Mouse (Mus musculus) 416B (cell line): Measurements from ENCODE around the gene Brsk1.

Experiments
- DNase-seq: peaks from one replicate; pipeline ENCODE4 v3.0.0; 2011; ENCODE audit warnings: low read depth

Brsk1 gene

DNA sequence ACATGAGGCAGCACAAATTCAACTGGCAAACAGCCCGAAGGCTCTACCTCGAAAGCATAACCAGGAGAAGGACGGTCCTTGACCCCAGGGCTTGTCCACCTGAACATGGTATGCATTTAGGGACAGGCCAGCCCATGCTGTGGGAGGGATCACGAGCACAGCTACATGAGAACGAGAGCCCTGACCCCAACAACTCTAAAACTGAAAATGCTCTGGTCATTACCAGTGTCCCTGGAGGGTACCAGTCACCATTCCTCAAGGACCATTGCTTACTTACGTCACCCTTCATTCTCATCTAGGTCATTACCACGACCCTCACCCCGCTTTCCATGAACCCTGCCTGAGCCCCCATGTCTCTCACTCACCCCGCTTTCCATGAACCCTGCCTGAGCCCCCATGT, 21.2 kb upstream of the Brsk1 start:
- no peak for DNase-seq

DNA sequence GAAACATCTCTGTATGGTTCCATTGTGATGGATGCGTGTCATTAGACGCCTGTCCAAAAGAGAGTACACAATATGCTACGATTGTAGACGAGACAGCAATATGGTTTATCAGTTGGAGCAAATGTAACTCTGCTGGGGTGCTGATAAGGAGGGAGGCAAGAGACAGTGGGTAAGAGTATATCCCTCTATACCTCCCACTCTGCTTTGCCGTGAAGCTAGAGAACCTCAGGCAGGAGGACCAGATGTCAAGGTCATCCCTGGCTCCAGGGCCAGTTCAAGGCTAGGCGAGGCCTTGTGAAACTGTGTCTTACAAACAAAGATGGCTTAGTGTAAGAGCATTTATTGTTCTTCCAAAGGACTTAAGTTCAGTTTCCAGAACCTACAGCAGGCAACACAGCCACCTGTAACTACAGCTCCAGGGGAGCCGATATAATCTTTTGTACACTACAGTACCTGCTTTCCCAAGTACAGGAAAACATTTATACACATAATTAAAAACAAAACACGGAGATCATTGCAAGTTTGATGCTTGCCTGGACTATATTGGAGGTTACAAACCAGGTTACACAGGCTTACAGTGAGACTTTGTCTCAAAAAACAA, 19.6 kb upstream of the Brsk1 start:
- no peak for DNase-seq

DNA sequence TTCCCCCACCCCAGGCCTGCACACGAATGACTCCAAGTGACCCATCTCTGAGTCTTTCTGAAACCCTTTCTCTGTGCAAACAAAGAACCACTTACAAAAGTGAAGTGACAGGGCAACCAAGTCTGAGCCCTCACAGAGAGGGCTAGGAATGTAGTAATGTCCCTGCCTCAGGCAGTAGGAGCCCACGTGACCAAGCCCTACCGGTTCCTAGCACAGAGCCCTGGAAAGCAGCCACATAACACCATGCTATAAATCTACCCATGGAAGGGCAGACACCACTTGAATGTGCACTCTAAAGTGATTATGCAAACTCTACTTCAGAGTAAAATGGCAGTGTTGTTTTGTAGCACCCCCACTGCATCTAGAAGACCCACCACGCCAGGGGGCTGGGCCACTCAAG, 18.4 kb upstream of the Brsk1 start:
- no peak for DNase-seq

DNA sequence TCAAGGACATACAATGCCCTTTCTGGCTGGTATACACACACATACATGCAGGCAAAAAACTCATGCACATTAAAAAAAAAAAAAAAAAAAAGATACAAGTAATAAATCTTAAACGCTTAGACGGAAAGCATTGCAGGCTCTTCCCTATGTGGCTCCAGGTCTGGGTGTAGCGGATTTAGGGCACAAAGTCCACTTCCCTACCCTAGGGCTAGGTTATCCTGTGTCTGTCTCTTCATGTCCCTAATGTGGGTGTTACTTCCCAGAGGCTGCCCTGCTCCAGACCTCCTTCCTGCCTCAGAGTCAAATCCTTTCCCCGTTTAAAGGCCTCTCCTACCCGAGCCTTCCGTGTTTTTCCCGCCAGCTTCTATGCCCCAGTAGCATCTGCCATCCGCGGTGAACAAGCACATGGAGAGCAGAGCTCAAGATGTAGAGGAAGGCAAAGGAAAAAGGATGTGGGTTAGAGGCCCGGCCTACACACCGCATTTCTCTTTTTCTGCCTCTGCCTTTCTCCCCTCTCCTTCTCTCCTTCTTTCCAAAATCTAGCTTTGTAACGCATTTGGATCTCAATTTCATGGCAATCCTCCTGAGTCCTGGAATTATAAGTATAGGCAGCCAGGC, 16.2 kb upstream of the Brsk1 start:
- no peak for DNase-seq

DNA sequence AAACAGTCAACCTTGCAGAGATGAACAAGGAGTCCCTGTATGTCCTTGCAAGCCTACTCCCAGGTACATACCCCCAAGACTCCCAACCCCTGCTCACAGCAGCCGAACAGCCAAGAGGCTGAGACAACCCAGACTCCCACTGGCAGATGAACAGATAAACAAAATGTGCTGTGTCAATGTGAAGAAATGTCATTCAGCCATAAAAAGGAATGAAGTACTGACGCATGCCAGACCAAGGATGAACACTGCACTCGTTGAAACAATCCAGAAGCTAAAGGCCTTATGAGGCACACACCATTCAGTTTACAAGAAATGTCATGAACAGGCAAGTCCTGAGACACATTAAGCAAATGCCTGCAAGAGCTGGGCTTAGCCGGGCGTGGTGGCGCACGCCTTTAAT, 15.2 kb upstream of the Brsk1 start:
- no peak for DNase-seq

DNA sequence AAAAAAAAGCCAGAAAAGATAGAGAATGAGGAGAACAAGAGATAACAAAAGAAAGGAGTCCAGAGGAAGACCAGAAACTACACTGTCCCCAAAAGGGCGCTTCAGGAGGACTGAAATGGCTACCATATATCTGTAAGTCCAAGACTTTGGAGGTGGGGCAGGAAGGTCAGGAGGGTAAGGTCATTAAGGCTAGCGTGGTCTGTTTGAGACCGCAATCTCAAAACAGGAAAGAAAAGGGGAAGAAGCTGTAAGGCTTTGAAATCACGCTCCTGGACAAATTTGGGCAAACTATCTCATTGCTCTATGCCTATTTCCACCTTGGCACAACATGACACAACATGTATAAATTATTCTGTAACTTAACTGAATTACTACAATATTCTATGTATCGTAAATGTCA, 7.1 kb upstream of the Brsk1 start:
- DNase-seq = peak; percentile 73

DNA sequence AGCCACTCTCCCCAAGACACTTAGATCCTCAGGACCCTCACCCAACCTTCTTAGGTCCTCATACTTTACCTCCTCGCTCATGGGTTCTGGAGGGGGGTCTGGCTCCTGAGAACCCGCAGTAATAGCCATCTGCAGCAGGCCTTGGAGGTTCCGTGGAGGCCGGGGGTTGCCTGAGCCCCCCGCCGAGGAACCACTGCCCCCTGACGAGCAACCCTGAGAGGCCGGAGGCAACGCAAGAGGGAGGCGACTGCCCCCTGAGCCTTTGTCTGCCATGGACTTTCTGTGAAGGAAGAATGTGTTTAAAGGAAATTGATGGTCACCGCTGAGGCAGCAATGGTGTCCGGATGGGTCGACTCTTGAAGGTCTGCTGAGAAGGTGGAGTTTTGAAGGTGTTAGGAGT, 6.2 kb upstream of the Brsk1 start:
- no peak for DNase-seq

DNA sequence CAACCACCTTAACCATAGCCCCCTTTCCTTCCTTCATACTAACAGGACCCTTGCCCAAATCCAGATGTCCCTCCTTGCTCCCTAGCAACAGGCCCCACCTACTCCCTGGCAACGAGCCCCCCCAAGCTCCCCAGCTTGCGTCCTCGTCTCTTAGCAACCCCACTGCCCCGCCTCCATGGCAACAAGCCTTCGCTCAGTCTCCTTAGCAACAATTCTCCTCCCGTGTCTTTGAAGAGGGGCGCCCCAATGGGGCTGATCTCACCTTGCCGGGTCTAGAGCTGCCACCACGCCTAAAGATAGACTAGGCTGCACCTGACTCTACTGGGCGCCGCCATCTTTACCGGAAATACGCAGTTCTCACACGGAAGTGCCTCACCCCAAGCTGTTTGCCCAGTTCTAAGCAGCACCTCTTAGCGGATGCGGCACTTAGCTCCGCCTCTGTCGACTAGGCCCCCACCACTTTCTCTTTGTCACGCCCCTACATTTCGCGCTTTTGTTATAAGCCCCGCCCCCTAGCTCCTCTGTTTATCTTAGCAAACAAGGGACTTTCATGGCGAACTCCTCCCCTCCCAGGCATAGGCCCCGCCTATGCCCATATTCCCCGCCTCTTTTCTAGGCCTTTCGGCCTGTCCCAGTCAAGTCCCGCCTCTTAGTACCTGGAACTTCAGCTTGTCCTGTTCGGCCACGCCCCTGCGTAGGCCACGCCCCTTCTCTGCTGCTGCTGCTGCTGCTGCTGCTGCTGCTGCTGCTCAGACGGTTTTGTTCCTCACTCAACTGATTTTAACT, 5.6 kb upstream of the Brsk1 start, which contains the start of gene Hspbp1:
Gene Hspbp1, minus strand, starts transcription at position 437 of the 786 bp plus-strand sequence.
- peak; percentile 100 for DNase-seq

DNA sequence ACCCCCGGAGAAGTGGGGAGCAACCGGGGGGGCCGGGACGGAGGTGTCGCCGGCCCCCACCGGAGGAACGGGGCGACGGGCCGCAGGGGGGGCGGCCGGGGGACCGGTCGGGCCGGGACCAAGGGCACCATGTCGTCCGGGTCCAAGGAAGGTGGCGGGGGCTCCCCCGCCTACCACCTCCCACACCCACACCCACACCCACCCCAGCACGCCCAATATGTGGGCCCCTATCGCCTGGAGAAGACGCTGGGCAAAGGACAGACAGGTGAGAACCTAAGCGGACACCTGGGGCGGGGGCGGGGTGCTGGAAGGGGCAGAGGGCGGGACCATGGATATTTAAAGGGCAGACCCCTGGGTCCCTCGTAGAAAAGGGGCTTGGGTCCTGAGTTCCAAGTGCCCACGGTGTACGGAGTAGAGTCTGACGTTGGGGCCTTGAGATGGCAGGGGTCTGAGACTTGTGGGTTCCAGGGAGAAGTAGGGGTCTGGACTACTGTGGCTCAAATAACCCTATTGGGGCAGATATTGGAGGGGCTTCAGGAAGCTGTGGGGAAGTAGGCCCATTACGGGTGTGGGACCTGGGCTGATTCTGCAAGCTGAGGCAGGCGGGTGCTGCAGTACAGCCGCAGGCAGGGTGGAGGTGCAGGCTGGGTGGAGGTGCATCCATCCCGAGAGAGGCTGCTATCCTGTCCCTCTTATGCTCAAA, 698 bp downstream of the Brsk1 start:
- DNase-seq = no peak

DNA sequence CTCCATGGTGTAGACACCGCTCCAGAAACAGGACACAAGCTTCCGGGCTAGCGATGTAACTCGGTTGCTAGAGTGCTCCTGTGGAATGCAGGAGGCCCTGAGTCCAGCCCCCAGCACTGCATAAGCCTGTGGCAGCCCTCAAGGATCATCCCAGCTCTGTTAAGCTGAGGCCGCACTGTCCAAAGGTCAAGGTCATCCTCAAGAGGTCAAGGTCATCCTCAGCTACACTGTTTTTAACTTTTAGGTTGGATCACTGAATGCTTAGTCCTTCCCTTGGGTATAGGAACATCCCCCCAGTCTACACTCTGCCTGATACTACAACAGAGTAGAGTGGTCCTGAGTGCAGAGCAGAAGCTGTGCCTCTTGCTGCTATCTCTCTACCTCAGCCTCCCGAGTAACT, 2.6 kb downstream of the Brsk1 start:
- DNase-seq = no peak

DNA sequence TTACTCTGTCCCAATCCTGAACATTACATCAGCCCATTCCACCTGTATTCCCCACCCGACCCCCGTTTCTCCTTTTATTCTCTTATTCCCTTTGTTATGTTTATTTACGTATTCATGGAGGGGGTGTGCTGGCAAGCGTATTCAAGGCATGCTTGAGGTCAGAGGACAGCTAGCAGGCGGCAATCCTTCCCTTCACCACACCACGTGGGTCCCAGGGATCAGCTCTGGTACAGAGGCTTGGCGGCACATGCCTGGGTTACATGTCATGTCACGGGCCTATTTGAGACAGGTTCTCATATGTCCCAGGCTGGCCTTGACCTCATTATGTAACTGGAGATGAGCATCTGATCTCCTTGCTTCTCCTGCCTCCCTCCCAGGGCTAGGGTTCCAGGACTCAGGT, 11.9 kb downstream of the Brsk1 start:
- no peak for DNase-seq

DNA sequence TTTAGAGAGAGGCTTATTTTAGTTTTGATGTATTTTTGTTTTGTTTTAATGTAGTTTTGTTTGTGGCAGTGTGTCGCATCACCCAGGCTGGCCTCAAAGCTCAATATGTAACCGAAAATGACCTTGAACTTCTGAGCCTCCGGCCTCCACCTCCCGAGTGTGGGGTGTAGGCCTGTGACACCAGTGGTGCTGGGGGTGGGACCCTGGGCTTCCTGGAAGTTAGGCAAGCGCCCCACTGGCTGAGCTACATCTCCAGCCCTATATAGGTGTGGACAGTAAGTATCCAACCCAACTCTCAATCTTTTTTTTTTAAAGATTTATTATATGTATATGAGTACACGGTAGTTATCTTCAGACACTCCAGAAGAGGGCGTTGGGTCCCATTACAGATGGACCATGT, 12.8 kb downstream of the Brsk1 start:
- no peak for DNase-seq

DNA sequence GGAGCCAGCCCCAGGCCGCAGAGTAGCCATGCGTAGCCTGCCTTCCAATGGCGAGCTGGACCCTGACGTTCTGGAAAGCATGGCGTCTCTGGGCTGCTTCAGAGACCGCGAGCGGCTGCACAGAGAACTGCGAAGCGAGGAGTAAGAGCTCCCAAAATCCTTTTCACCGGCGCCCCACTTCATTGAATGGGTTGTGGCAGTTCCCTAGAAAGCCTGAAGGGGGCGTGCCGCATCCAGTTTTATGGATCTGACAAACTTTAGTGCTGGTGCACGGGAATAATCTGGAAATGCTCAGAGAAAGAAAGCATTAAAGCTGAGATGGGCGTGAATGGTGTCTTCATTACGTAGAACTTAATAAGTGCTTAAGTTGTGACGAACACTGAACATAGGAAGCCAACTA, 14.7 kb downstream of the Brsk1 start:
- peak; percentile 39 for DNase-seq

DNA sequence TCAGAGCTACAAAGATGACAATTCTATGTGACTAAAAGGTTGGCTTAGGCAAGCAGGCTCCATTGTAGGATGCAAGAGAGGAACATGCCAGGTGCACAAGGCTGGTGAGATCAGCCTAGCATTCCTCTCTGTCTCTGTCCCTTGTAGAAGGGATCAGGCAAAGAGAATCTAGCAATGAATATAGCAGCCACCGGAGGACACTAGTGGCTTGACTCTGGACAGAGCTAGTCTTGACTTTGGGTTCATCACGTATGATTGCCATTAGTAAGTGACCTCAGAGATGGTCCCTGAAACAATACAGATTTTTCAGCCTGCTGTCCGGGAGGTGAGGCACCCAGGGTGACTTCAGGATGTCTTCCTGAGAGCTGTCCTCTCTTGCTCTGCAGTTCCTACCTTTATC, 22.2 kb downstream of the Brsk1 start:
- DNase-seq = peak; percentile 55

DNA sequence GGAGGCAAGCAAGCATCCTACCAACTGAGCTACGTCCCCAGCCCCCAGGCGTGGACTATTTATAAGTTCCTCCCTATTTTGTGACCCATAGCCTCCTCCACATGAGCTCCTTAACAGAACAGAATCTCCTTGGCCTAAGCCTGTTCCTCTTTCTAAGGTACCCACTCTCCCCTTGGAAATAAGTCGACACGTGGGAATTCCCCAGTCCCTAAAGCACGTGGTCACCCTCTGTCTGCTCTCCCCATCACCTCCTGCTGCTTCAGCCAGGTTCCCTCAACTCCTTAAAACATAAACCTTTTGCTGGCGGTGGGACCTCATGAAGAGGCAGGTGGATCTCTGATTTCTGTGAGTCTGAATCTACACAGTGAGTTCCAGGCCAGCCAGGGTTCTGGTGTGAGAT, 26.6 kb downstream of the Brsk1 start:
- DNase-seq = no peak

DNA sequence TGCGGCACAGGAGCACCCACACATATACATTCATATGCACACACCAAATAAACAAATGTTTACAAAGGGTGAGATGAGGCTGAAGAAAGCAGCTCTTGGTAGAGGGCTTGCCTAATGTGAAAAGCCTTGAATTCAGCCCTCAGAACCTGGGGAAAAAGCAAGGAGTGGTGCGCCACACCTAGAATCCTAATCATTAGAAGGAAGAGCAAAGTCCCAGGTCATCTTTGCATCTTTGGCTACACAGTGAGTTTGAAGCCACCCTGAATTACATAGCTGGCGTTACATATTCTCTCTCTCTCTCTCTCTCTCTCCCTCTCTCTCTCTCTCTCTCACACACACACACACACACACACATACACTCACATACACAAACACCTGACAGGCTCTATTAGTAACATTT, 28.9 kb downstream of the Brsk1 start:
- DNase-seq = no peak

DNA sequence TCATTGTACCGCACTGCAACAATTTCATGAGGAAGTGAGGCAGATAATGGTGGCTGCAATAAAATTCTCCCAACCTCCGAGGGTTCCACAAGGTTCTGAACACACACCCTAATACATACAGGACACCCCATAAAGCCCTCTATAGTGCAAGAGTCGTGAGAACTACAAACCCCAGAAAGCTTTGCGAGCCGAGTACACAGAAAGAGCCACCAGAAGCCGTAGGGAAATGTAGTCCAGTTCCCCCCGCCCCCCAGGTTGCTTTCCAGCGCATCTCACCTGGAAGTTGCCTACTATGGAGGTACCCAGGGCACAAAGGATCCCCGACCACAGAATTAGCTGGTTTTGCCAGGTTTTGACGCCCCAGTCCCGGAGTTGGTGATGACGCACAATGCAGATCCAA, 33.1 kb downstream of the Brsk1 start:
- DNase-seq = no peak

DNA sequence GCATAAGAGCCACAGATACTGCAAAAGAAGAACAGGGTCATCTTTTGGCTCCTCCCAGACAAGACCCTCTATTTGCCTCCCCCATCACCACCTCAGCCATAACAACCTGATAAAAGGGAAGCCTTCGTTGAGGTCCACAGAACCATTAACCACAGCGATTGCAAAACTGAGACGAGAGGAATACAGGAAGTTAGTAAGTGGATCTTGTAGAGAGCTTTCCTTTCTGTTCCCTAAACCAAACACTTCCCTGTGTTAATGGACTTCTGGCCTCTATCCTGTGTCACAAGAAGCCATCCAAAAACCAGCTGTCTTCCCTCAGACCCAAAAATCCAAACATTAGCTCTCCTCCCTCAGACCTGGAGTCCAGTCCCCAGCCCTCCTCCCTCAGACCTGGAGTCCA, 34.0 kb downstream of the Brsk1 start:
- peak; percentile 71 for DNase-seq

DNA sequence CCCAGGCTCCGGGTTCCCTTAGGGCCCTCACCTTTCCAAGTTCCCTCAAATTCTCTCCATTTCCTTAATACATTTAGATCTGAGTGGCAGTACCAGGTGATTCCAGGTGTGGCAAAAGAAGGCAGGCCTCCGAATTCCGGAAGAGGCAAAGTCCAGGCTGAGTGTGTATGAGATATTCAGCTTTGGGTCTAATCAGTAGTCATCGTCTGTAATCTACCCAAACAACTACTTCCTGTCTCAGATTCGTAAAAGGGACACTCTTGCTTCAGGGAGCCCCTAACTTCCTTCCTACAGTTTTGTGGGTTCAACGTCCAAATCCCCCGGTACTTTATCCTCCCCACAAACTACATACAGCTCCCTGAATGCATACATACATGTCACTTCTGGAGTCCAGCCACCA, 34.8 kb downstream of the Brsk1 start, which contains the start of gene Tmem150b:
Gene Tmem150b, minus strand, starts transcription at position 81 of the 400 bp plus-strand sequence.
- peak; percentile 87 for DNase-seq

DNA sequence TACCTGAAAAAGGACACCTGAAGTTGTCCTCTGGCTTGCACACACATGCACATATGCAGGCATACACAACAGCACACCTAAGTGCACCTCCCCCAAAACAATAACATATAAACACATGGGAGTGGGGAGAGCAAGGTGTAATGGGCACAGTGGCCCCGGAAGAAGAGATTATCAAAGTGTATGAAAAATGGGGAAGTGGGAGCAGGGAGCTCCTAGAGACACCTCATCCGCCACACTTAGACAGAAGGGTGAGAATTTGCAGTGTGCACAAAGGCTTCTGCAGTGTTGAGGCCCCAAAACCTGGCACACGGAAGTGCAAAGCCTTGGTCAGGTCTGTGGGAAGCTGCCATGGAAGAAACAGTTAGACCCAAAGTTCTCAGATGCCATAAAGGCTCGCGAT, 40.7 kb downstream of the Brsk1 start:
- DNase-seq = no peak

DNA sequence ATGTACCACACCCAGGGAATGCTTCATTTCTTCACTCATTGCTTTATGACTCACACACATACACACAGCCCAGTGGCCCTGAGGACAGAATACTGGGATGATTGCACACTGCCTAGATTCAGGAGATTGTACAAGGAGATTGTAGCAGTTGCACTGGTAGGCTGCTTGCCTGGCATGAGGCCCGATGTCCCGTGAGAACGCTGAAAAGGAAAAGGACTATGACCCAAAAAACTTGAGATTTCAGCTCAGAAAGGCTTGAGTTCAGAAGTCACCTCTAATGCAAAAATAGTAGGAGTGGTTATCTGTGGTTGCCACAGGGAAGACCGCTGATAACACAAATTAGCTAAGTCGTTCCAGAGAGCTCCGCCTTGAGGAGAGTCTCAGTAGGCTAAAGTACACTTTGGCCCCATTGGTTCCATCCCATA, 42.6 kb downstream of the Brsk1 start:
- peak; percentile 41 for DNase-seq

DNA sequence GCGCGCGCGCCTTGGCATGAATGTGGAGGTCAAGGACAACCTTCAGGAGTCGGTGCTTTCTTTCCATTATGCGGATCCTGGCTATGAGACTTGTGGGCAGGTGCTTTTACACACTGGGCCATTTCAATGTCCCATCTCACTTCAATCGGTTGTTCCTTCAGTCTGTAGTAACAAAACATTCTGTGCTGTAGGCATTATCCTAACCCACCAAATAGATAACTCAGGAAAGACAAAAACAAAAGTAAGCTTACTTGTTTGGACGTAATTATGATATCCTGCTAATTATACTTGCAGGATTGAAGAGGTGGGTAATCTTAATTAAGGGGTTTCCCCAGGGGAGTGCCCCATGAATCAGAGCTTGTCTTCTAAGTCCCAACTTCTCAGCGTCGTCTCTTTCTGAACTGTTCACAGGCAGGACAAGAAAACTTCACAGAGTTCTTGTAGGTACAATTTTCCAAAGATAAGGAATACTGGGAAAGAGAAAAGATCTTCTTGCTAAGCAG, 48.7 kb downstream of the Brsk1 start:
- peak; percentile 22 for DNase-seq
